Mouse (Mus musculus): ENCODE data around the gene Mlh3. TPM values are rescaled to one million over a fixed set of nuclear protein-coding genes. Genes with fewer than 3 reads are reported as not detected.

The Mlh3 gene
- polyA plus RNA-seq, 1 experiment = 8.1 TPM

DNA sequence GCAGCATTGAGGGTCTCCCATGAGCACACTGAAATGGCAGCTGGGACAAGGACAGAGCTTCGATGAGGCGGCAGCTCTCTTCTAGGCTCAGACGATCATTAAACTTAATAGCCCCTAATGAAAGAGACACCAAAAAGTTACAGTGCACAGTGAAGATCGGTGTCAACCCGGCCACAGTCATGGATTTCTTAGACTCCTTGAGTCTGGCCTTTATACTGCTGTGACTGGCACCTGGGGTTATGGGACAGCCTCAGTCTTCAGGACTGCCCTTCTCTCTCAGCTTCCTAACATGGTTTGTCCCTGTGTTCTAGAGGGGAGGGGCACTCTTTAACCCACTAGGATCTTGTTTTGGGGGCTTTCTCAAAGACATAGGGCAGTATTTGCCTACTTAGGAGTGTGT is 32.8 kb downstream of the Mlh3 start:
- TF ChIP-seq POLR2A (IDR thresholded peaks at IDR 0.05; ENCODE audit: borderline replicate concordance, low read depth, low read length) = no peak
- no peak for TF ChIP-seq CTCF (IDR thresholded peaks at IDR 0.05; ENCODE audit: low read depth, low read length)

DNA sequence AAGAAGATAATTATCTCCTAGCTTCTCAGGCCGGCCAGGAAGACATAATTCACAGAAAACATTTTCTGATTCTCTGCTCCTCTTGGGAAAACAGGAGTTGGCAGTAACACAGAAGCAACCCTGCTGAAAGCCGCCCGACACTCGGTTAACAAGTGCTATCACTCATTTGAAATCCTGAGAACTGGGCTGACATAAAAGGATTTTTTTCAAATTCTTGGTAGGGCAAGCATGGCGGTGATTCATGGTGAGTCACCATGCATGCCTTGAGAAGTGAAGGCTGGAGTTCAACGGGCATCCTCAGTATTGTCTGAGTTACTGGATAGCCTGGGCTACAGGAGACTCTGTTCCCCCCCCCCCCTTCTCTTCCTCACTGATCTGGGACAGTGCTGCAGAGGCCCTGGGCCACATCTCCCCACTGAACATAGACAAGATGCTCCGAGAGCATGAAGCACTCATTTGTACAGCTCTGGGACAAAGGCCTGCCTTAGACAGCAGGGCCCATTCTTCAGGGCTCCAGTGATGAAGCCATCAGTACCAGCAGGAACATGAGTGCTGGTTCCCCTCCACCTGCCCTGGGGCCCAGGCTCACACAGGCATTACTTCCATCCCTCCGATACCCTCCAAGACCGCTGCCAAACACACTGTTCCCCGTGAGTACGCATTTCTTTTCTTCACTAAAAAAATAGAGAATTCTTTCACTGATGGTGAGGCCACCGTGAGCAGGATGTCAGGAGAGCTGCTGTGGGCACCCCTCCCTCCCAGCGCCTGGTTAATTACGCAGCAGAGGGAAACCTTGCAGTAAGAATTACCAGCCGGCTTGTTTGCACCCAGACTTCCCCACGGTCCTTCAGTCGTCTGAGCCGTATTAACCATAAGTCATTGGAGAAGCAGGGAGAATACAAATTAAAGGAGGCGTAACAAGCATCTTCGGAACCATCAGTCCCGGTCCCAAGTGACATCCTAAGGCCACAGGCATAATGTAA is 36.7 kb downstream of the Mlh3 start:
- TF ChIP-seq CTCF (IDR thresholded peaks at IDR 0.05; ENCODE audit: low read depth, low read length) (no peak), POLR2A (IDR thresholded peaks at IDR 0.05; ENCODE audit: borderline replicate concordance, low read depth, low read length) (no peak)
- no peak overlapping the region for H3K27ac ChIP-seq (ENCODE audit: insufficient read depth, low read depth, low read length)
- no peak overlapping the region for H3K4me3 ChIP-seq (ENCODE audit: insufficient read depth, low read length)
- H3K4me1 ChIP-seq (ENCODE audit: control insufficient read depth, insufficient read depth, low read length) = peaks cover 2% of the 10 kb centered on the region; the same call in 1 of the 2 replicates

More for the DNA sequence above, 32.8 kb downstream of the Mlh3 start:
- no peak overlapping the region for H3K27ac ChIP-seq (ENCODE audit: insufficient read depth, low read depth, low read length)
- 0 out of 2 replicates have a peak, but pooled peaks cover 2% of the 10 kb centered on the region for H3K4me1 ChIP-seq (ENCODE audit: control insufficient read depth, insufficient read depth, low read length)
- no peak overlapping the region for H3K4me3 ChIP-seq (ENCODE audit: insufficient read depth, low read length)

DNA sequence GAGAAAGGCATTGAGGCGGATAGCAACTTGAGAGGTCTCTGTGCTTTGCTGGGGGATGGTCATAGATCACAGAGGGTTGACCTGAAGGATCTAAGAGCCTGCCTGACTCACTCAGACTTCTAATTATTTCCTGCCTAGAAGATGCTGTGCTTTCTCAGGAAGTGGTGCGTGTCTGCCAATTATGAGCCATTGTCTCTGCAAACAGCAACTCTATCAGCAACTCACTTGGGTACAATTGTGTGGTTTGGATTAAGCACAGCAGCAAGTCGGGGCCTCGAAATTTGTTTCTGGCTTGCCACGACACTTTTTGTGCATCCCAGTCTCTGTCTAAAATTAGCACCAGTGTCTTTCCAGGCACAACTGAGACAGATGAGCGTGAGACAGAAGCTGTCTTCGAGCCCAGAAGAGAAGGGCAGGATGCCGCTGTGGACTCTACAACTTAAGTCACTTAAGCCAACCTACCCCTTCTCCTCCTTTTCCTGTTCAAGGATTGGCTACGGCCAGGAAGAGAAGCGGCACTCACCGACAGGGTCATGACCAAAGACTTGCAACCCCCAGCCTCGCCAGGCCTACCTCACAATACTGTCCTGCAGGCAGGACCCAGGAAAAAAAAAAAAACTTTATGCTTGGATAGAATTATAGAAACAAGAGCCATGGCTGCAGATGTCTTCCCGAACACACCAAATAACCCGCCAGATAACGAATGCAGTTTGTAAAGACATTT is 42.4 kb downstream of the Mlh3 start:
- Histone ChIP-seq H3K27ac (ENCODE audit: insufficient read depth, low read depth, low read length) (no peak overlapping the region), H3K4me3 (ENCODE audit: insufficient read depth, low read length) (no peak overlapping the region), H3K4me1 (ENCODE audit: control insufficient read depth, insufficient read depth, low read length) (peaks cover 7% of the 10 kb centered on the region)
- TF ChIP-seq CTCF (IDR thresholded peaks at IDR 0.05; ENCODE audit: low read depth, low read length) = no peak
- no peak for TF ChIP-seq POLR2A (IDR thresholded peaks at IDR 0.05; ENCODE audit: borderline replicate concordance, low read depth, low read length)

DNA sequence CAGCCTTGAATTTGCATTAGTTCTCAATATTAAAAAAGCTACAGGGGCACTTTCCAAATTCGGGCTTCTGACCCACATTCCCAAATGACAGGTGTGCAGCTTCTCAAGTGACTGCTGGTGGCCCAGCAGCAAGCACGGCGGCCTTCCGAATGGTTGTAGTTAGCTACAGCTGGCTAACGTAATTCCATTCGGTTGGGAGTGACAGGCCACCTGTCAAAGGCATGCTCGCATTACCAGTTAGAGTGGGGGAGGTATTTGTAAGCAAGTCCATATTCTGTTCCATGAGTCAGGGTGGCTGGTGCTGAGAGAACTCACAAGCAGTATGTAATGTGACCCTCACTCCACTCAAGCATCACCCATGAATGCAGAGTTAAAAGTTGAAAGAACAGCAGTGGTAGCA is 43.2 kb downstream of the Mlh3 start:
- no peak for TF ChIP-seq POLR2A (IDR thresholded peaks at IDR 0.05; ENCODE audit: borderline replicate concordance, low read depth, low read length)
- no peak for TF ChIP-seq CTCF (IDR thresholded peaks at IDR 0.05; ENCODE audit: low read depth, low read length)
- H3K4me1 ChIP-seq (ENCODE audit: control insufficient read depth, insufficient read depth, low read length) = peaks cover 7% of the 10 kb centered on the region
- H3K4me3 ChIP-seq (ENCODE audit: insufficient read depth, low read length) = no peak overlapping the region
- H3K27ac ChIP-seq (ENCODE audit: insufficient read depth, low read depth, low read length) = no peak overlapping the region

DNA sequence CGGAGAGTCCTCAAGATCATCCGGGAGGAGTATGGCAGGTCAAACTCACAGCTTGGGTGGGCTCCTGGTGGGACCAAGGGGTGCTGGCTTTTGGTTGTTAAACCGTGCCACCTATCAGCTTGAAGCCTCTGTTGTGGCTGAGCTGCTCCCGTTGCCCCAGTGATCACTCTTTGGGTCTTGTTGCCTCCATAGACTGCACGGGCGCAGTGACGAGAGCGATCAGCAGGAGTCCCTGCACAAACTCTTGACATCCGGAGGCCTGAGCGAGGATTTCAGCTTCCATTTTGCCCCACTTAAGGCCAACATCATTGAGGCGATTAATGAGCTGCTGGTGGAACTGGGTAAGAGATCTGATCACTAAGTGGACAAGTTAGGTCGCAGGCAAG is 50.5 kb downstream of the Mlh3 start:
- TF ChIP-seq POLR2A (IDR thresholded peaks at IDR 0.05; ENCODE audit: borderline replicate concordance, low read depth, low read length) (0 out of 2 replicates have a peak, but pooled peaks have one; percentile 13), CTCF (IDR thresholded peaks at IDR 0.05; ENCODE audit: low read depth, low read length) (no peak)
- H3K27ac ChIP-seq (ENCODE audit: insufficient read depth, low read depth, low read length) = no peak overlapping the region
- peak overlapping the region; percentile 74 for H3K4me3 ChIP-seq (ENCODE audit: insufficient read depth, low read length)
- H3K4me1 ChIP-seq (ENCODE audit: control insufficient read depth, insufficient read depth, low read length) = peaks cover 10% of the 10 kb centered on the region

DNA sequence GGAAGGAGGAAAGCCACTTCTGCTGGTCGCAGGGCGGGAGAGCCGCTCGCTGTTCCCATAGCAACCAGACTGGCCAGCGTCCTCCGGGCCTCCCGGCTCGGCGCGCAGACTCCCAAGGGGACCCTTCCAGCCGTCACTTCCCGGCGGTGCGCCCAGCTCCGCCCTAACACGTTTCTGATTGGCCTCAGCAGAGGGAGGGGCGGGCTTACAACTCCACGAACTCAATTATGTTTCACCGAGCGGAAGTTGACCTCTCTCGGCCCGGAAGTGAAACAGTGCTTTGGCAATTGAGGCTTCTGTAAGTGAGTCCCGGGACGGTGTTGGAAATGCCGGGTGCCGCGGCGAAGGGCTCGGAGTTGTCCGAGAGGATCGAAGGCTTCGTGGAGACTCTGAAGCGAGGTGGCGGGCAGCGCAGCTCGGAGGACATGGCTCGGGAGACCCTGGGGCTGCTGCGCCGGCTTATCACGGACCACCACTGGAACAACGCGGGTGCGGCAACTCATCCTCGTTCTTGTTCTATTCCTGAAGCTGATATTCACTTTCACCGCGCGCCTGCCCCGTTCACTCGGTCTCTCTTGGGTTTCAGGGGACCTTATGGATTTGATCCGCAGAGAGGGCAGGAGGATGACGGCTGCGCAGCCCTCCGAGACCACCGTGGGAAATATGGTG is 51.0 kb downstream of the Mlh3 start, which contains the start of gene Eif2b2:
Eif2b2 (plus strand) TSS at position 246 of the 669 bp plus-strand sequence.
- Histone ChIP-seq H3K4me3 (ENCODE audit: insufficient read depth, low read length) (peak within 1 kb of the TSS; percentile 74), H3K4me1 (ENCODE audit: control insufficient read depth, insufficient read depth, low read length) (peaks cover 10% of the 10 kb centered on the region), H3K27ac (ENCODE audit: insufficient read depth, low read depth, low read length) (no peak within 1 kb of the TSS)
- TF ChIP-seq CTCF (IDR thresholded peaks at IDR 0.05; ENCODE audit: low read depth, low read length) = no peak
- no peak for TF ChIP-seq POLR2A (IDR thresholded peaks at IDR 0.05; ENCODE audit: borderline replicate concordance, low read depth, low read length)

DNA sequence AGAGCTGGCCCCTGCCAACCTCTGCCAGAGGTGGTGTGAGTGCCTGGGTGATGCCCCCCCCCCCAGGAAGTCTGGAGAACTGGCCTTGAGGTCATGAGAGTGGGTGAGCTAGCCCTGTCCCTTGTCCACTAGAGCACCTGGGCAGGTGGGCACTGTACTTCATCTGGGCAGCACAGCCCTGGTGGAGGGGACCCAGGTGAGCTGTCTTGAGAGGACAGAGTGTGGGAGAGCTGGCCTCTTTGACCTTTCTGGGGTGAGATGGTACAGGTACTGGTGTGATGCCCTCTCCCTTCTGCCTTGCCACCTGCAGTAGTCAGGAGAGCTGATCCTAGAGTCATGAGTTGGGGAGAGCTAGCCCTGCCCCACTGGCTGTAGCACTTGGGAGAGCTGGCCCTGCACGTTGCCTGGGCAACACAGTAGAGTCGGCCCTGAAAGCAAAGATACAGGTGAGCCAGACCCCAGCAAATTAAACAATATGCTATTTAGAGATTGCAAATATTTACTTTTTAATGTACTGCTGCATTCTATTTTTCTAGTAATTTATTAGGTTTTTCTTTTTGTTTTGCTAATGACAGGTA is 52.6 kb downstream of the Mlh3 start:
- H3K4me3 ChIP-seq (ENCODE audit: insufficient read depth, low read length) = no peak overlapping the region
- H3K27ac ChIP-seq (ENCODE audit: insufficient read depth, low read depth, low read length) = no peak overlapping the region
- H3K4me1 ChIP-seq (ENCODE audit: control insufficient read depth, insufficient read depth, low read length) = peaks cover 10% of the 10 kb centered on the region
- TF ChIP-seq CTCF (IDR thresholded peaks at IDR 0.05; ENCODE audit: low read depth, low read length) (no peak), POLR2A (IDR thresholded peaks at IDR 0.05; ENCODE audit: borderline replicate concordance, low read depth, low read length) (no peak)

DNA sequence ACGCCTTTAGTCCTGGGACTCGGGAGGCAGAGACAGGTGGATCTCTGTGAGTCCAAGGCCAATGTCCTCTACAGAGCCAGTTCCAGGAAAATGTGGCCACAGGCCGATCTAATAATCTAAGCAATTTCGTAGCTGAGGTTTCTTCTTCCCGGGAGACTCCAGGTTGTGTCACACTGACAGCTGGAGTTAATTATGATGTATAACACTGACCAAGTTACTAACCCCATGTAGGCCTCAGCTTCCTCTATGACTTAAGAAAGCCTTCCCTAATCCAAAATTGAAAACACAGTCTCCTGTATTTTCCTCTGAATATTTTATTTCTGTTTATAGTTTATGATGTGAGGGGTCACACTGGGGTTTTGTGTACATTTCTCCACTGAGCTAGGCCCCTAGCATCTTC is 55.4 kb downstream of the Mlh3 start:
- no peak for TF ChIP-seq POLR2A (IDR thresholded peaks at IDR 0.05; ENCODE audit: borderline replicate concordance, low read depth, low read length)

DNA sequence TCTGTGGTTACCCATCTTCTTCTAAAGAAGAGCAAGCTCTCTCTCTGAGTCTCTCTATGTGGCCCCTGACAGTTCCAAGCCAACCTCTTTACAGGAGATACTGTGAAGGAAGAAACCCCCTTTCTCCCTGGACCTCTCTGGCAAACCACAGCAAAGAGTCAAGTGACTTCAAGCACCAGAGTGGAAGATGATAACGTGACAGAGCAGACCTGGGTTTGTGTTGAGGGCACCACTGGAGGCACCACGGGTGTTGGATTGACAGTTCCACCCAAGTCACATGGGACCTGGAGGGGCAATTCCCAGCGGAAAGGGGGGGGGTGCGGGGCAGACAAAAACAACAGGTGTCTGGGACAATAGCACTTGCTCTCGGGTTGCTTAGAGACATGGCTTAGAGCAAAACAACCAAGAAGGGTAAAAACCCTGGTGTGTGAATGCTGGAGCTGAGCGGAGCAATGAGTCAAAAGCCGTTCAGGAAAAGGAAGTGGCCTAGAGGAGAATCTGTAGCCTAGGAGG is 61.7 kb downstream of the Mlh3 start:
- TF ChIP-seq CTCF (IDR thresholded peaks at IDR 0.05; ENCODE audit: low read depth, low read length) (no peak), POLR2A (IDR thresholded peaks at IDR 0.05; ENCODE audit: borderline replicate concordance, low read depth, low read length) (no peak)

More for the DNA sequence above, 55.4 kb downstream of the Mlh3 start:
- Histone ChIP-seq H3K27ac (ENCODE audit: insufficient read depth, low read depth, low read length) (no peak overlapping the region), H3K4me1 (ENCODE audit: control insufficient read depth, insufficient read depth, low read length) (peaks cover 4% of the 10 kb centered on the region), H3K4me3 (ENCODE audit: insufficient read depth, low read length) (no peak overlapping the region)

More for the DNA sequence above, 61.7 kb downstream of the Mlh3 start:
- Histone ChIP-seq H3K27ac (ENCODE audit: insufficient read depth, low read depth, low read length) (no peak overlapping the region), H3K4me3 (ENCODE audit: insufficient read depth, low read length) (no peak overlapping the region), H3K4me1 (ENCODE audit: control insufficient read depth, insufficient read depth, low read length) (no peaks in the 10 kb centered on the region)
